Mouse (Mus musculus): Measurements from ENCODE around the gene Abhd2. TPM values are rescaled to one million over a fixed set of nuclear protein-coding genes. Genes with fewer than 3 reads are reported as not detected.

Abhd2 gene
- polyA plus RNA-seq, 1 experiment from 2014 or later, result 13.9 TPM

DNA sequence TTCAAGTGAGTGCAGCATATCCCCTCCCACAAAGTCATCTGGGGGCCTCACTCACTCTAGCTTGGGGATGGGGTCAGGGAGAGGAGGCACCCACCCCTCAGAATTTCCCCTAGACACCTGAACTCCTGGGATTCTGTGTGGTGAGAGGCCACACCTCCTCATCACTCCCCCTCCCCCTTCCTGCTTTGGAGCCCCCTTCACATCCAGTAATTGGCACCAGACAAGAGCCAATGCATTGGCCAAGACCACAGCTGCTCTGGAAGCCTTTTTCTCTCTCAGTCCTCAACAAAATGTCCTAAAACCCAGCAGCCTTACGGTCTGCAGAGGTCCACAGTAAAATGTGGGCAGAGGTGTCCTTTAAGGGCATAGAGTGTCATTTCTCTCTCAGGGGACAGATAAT lies 25.6 kb upstream of the Abhd2 start:
- 65% methylated on average over 1 of the region's 1 CpGs for WGBS
- H3K9ac ChIP-seq, result no peak overlapping the region
- H3K27ac ChIP-seq, result no peak overlapping the region
- no peaks in the 10 kb centered on the region for H3K9me3 ChIP-seq
- H3K4me1 ChIP-seq, result peaks cover 8% of the 10 kb centered on the region
- H3K36me3 ChIP-seq, result no peaks in the 10 kb centered on the region
- no peaks in the 10 kb centered on the region for H3K27me3 ChIP-seq
- no peak overlapping the region for H3K4me3 ChIP-seq
- no peak overlapping the region for H3K4me2 ChIP-seq
- ATAC-seq (ENCODE audit: insufficient number of reproducible peaks, insufficient read depth, low FRiP score, low TSS enrichment, low read depth), result no peak

DNA sequence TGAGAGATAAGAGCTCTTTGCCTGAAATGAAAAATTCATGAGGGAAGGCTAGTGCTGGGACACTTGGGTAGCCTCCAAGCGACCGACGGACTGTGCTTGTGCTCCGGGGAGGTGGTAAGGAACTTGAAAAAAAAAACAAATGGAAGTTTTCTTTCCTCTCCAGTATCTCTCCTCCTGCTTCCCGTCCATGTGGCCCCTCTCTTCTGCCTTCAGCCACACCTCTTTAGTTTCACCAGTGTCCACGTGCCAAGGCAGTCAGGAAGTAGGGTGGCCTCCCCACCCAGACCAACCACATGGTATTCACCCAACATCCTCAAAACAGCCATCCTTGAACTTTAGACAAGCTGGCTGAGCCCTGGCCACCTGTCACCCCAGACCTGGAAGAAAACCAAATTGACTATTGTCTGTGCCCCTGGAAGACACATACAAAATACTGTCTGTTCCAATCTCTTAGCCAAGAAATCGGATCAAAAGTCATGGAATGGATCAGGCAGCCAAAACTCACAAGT lies 25.1 kb upstream of the Abhd2 start:
- WGBS, result 70% methylated on average over 7 of the region's 7 CpGs
- no peak overlapping the region for H3K4me3 ChIP-seq
- H3K36me3 ChIP-seq, result no peaks in the 10 kb centered on the region
- ATAC-seq (ENCODE audit: insufficient number of reproducible peaks, insufficient read depth, low FRiP score, low TSS enrichment, low read depth), result no peak
- H3K4me1 ChIP-seq, result peaks cover 8% of the 10 kb centered on the region
- H3K9me3 ChIP-seq, result no peaks in the 10 kb centered on the region
- no peak overlapping the region for H3K27ac ChIP-seq
- no peak overlapping the region for H3K4me2 ChIP-seq
- no peaks in the 10 kb centered on the region for H3K27me3 ChIP-seq
- H3K9ac ChIP-seq, result no peak overlapping the region

DNA sequence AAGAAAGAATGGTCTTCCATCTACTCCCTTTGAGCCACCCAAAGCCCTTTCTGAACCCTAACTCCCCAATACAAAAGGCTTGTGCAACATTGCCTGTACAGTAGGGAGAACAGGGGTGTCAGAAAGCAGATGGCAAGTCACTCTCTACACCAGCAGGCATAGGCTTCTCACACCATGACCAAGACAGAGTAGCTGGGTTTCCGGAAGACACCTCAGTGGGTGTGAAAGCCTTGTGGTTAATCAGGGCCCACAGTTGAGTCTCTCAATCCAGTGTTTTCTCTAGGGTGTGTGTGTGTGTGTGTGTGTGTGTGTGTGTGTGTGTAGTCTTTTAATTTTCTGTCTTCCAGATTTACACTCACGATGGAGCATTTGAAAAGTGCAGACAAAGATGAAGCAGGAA lies 23.4 kb upstream of the Abhd2 start:
- Histone ChIP-seq H3K4me3 (no peak overlapping the region), H3K27me3 (no peaks in the 10 kb centered on the region), H3K27ac (no peak overlapping the region; the same call in 1 of the 2 replicates), H3K9ac (no peak overlapping the region), H3K4me2 (no peak overlapping the region), H3K9me3 (no peaks in the 10 kb centered on the region), H3K4me1 (peaks cover 8% of the 10 kb centered on the region), H3K36me3 (no peaks in the 10 kb centered on the region)
- 84% methylated on average over 2 of the region's 2 CpGs for WGBS
- ATAC-seq (ENCODE audit: insufficient number of reproducible peaks, insufficient read depth, low FRiP score, low TSS enrichment, low read depth), result no peak

DNA sequence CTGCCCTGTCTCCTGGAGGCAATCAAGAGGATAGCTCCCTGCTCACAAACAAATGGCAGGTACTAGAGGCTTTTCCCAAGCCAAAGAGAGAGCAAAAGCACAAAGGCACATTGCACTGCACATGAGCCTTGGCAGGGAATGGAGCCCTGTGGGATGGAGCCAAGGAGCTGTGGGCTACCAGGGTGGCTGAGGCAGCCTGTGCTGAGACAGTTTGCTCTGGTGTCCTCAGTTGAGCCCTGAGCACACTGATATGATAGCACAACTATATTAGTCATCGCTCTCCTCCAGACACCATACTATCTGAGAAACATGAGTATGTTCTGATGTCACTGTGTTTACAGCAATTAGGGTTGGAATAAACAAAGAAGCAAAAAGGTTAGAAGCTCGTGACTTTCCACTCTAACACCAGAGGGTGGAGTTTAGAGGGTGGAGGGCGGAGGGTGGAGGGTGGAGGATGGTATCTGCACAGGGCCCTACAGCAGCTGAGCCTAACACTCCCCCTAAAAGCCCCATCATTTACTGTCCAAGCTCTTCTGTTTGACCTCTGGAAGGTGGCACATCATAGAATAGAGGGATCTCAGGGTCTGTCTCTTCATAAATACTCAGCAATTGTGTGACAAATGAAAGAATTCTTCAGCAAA lies 18.6 kb upstream of the Abhd2 start:
- no peaks in the 10 kb centered on the region for H3K9me3 ChIP-seq
- H3K4me1 ChIP-seq, result no peaks in the 10 kb centered on the region
- 84% methylated on average over 3 of the region's 3 CpGs for WGBS
- no peak overlapping the region for H3K4me2 ChIP-seq
- no peak overlapping the region for H3K27ac ChIP-seq
- no peak overlapping the region for H3K4me3 ChIP-seq
- H3K9ac ChIP-seq, result no peak overlapping the region
- H3K36me3 ChIP-seq, result no peaks in the 10 kb centered on the region
- no peak for ATAC-seq (ENCODE audit: insufficient number of reproducible peaks, insufficient read depth, low FRiP score, low TSS enrichment, low read depth)
- no peaks in the 10 kb centered on the region for H3K27me3 ChIP-seq

DNA sequence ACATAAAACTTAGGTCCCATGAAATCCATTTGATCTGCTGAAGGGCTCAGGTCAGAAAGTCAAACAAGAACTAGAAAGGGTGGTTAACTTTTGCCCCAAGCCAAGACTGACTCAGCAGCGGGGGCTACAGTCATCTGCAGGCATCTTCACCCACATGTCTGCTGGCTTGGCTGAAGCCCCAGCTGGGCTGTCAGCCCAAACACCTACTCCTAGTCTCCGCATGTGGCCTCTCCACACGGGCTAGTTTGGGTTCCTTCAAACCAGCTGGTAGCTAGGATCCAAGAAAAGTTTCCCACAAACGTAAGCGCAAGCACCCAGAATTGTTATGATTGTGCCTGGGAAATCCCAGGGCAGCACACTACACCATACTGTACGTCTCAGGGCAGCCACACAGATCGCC lies 17.6 kb upstream of the Abhd2 start:
- Histone ChIP-seq H3K27me3 (no peaks in the 10 kb centered on the region), H3K4me1 (no peaks in the 10 kb centered on the region), H3K27ac (no peak overlapping the region), H3K4me3 (no peak overlapping the region), H3K4me2 (no peak overlapping the region), H3K9me3 (no peaks in the 10 kb centered on the region), H3K9ac (no peak overlapping the region), H3K36me3 (no peaks in the 10 kb centered on the region)
- 86% methylated on average over 7 of the region's 7 CpGs for whole genome bisulfite sequencing
- no peak for ATAC-seq (ENCODE audit: insufficient number of reproducible peaks, insufficient read depth, low FRiP score, low TSS enrichment, low read depth)

DNA sequence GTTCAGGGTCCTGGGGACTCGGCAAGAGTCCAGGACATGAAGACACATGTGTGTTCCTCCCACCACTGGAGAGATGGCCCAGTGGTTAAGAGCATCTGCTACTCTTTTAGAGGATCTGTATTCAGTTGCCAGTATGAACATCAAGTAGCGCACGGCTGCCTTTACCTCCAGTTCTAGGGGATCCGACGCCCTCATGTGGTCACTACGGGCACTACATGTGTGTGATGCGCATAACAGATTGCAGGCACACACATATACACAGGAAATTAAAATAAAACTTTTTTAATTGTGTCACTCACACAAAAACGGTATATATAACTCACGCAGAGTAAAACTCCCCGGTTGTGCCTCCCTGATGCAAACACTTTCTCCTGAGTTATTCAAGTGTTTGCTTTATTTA lies 17.2 kb upstream of the Abhd2 start:
- no peaks in the 10 kb centered on the region for H3K9me3 ChIP-seq
- H3K4me2 ChIP-seq, result no peak overlapping the region
- H3K36me3 ChIP-seq, result no peaks in the 10 kb centered on the region
- H3K4me3 ChIP-seq, result no peak overlapping the region
- no peaks in the 10 kb centered on the region for H3K27me3 ChIP-seq
- no peak overlapping the region for H3K9ac ChIP-seq
- 83% methylated on average over 10 of the region's 10 CpGs for WGBS
- no peak overlapping the region for H3K27ac ChIP-seq
- no peaks in the 10 kb centered on the region for H3K4me1 ChIP-seq
- ATAC-seq (ENCODE audit: insufficient number of reproducible peaks, insufficient read depth, low FRiP score, low TSS enrichment, low read depth), result no peak

DNA sequence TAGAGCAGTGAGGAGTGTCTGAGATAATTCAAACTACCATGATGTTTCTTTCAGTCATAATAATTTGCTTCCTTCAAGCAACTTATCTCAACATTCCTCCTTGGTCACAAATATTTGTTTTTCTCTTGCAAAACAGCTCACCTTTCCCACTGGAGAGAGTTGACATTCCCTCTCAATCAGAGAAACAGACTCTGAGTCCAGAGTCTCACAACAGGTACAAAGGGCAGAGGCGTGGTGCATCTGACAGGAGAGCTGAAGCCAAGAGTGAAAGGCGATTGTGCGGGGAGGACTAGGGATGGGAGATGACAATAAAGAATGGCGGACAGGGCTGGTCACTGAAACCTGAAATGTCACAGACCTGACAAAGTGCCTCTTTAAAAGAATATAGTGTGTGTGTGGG lies 16.3 kb upstream of the Abhd2 start:
- no peaks in the 10 kb centered on the region for H3K27me3 ChIP-seq
- H3K36me3 ChIP-seq, result no peaks in the 10 kb centered on the region
- no peaks in the 10 kb centered on the region for H3K4me1 ChIP-seq
- no peak overlapping the region for H3K9ac ChIP-seq
- H3K9me3 ChIP-seq, result no peaks in the 10 kb centered on the region
- H3K4me2 ChIP-seq, result no peak overlapping the region
- no peak overlapping the region for H3K27ac ChIP-seq
- no peak for ATAC-seq (ENCODE audit: insufficient number of reproducible peaks, insufficient read depth, low FRiP score, low TSS enrichment, low read depth)
- 92% methylated on average over 4 of the region's 4 CpGs for WGBS
- no peak overlapping the region for H3K4me3 ChIP-seq

DNA sequence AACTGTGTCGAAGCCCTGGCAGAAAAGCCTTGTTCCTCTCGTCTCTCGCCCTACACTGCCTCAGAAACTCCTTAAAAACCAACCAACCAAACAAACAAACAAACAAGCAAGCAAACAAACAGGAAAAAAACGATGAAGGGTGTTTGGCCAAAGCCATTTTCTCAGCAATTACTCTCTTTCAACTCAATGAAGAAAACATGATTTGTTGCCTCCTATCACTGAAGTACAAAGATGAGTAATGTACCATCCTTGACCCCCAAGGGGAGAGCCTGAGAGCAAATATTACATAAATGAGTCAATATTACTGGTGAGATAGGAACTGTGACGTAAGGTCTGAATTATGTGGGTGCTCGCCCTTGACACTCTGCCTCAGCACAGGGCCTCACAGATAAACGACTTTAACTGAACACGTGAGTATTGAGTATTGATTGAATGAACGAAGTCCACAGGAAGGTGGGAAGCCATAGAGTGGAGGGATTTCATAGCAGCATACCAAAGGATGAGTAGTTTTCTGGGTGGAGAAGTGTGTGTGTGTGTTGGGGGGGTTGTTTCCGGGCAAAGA lies 13.9 kb upstream of the Abhd2 start:
- Histone ChIP-seq H3K4me1 (no peaks in the 10 kb centered on the region), H3K36me3 (no peaks in the 10 kb centered on the region), H3K4me3 (no peak overlapping the region), H3K9ac (no peak overlapping the region), H3K27me3 (no peaks in the 10 kb centered on the region), H3K4me2 (no peak overlapping the region), H3K27ac (no peak overlapping the region), H3K9me3 (no peaks in the 10 kb centered on the region)
- no peak for ATAC-seq (ENCODE audit: insufficient number of reproducible peaks, insufficient read depth, low FRiP score, low TSS enrichment, low read depth)
- 88% methylated on average over 10 of the region's 10 CpGs for WGBS

DNA sequence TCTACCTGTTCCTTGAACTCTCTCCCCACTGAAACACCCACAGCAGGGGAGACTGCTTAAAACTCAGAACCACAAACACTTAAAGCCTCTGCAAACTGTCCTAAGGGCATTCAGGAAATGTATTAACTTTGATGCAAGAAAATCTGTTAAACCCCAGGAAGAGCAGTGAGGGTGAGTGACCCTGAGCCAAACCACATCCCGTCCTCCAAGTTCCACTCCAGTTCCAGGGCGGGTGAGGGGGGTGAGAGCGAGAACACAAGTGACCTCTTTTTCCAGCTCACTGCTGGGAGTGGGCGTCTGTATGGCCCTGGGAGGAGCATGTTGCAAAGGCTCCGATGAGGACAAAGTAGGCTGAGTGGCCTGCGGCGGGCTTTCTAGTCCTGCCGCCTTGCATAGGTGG lies 10.5 kb upstream of the Abhd2 start:
- no peak overlapping the region for H3K4me3 ChIP-seq
- H3K27ac ChIP-seq, result no peak overlapping the region
- no peak overlapping the region for H3K9ac ChIP-seq
- ATAC-seq (ENCODE audit: insufficient number of reproducible peaks, insufficient read depth, low FRiP score, low TSS enrichment, low read depth), result no peak
- H3K4me1 ChIP-seq, result no peaks in the 10 kb centered on the region
- H3K36me3 ChIP-seq, result no peaks in the 10 kb centered on the region
- no peak overlapping the region for H3K4me2 ChIP-seq
- no peaks in the 10 kb centered on the region for H3K9me3 ChIP-seq
- 63% methylated on average over 8 of the region's 8 CpGs for WGBS
- H3K27me3 ChIP-seq, result no peaks in the 10 kb centered on the region

DNA sequence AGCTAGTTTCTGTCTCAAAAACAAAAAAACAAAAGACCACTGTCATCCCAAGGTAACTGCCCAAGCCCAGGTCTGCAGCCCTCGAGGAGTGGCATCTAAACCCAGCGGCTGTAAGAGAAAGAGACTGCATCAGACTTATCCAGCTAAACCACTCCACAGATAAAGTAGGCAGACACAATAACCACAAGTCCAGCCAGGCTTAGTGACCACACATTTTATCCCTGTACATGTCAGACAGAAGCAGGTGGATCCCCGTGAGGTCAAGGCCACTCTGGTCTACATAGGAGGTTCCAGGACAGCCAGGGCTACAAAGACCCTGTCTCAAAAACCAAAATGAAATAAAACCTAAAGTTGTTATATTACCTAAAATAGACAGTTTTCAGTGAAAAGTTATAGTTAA lies 9.2 kb upstream of the Abhd2 start:
- Histone ChIP-seq H3K36me3 (no peaks in the 10 kb centered on the region), H3K27me3 (no peaks in the 10 kb centered on the region), H3K9me3 (no peaks in the 10 kb centered on the region), H3K9ac (no peak overlapping the region), H3K4me1 (no peaks in the 10 kb centered on the region), H3K27ac (no peak overlapping the region), H3K4me2 (no peak overlapping the region), H3K4me3 (no peak overlapping the region)
- no peak for ATAC-seq (ENCODE audit: insufficient number of reproducible peaks, insufficient read depth, low FRiP score, low TSS enrichment, low read depth)
- WGBS, result 79% methylated on average over 3 of the region's 3 CpGs

DNA sequence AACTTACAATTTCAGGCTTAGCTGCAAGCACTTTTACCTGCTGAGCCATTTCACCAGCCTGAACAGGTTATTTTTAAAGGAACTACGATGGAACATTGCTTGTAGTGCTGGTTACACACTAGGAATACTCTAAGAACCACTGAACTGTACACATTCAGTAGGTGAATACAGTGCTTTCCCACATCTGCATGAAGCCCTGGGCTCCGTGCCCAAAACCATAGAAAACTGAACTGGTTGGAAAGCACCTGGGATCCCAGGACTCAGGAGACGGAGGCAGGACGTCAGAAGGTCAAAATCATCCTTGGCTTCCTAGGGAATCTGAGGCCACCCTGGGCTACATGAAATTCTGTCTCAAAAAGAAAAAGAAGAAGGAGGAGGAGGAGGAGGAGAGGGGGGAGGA lies 6.8 kb upstream of the Abhd2 start:
- 64% methylated on average over 4 of the region's 4 CpGs for WGBS
- no peak overlapping the region for H3K4me2 ChIP-seq
- ATAC-seq (ENCODE audit: insufficient number of reproducible peaks, insufficient read depth, low FRiP score, low TSS enrichment, low read depth), result no peak
- H3K9me3 ChIP-seq, result no peaks in the 10 kb centered on the region
- H3K4me3 ChIP-seq, result no peak overlapping the region
- H3K27ac ChIP-seq, result no peak overlapping the region
- H3K27me3 ChIP-seq, result no peaks in the 10 kb centered on the region
- H3K4me1 ChIP-seq, result no peaks in the 10 kb centered on the region
- no peak overlapping the region for H3K9ac ChIP-seq
- no peaks in the 10 kb centered on the region for H3K36me3 ChIP-seq

DNA sequence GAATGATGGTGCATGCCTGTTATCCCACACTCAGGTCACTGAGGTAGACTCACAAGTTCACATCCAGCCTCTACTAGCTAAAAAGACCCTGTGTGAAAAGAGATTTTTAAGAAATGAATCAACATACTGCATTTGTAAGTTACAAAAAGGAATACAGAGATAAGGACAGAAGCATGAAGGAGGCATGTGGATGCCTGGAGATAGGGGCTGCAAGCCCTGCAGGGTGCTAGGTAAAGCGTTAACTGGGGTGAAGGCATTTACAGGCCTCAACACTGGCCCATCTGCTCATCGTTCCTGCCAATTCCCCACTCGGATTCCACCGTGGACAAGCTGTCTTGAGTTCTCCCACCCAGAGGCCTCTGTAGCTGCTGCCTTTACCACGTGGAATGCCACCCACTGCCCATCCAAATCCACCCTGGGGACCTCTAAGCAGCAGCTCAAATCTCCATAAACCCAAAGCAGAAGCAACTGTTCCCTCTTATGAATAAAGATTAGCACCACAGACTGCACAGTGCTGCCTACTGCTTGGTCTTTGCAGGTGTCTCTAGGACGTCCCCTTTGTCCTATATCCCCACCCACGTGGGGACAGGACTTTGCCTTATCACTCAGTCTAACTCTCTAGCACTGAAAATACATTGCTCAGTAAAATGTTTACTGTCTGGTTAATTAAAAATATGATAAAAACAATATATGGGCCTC lies 5.2 kb upstream of the Abhd2 start:
- WGBS, result 45% methylated on average over 7 of the region's 7 CpGs
- no peak overlapping the region for H3K4me2 ChIP-seq
- no peaks in the 10 kb centered on the region for H3K9me3 ChIP-seq
- H3K27me3 ChIP-seq, result no peaks in the 10 kb centered on the region
- no peak overlapping the region for H3K27ac ChIP-seq
- no peak overlapping the region for H3K9ac ChIP-seq
- peaks cover 5% of the 10 kb centered on the region; the same call in 1 of the 2 replicates for H3K4me1 ChIP-seq
- H3K4me3 ChIP-seq, result no peak overlapping the region
- no peaks in the 10 kb centered on the region for H3K36me3 ChIP-seq
- no peak for ATAC-seq (ENCODE audit: insufficient number of reproducible peaks, insufficient read depth, low FRiP score, low TSS enrichment, low read depth)

All from embryonic facial prominence, embryonic 13.5 days (tissue).